In genomic region chr9:88269216-88269615, GRCm38 (mm10) we compare ENCODE assay signal across 26 mouse cellular contexts.
"Had no signal": no experiment of that assay in that cellular context is flagged by ENCODE, and none has a peak within 500 bp of the region (broad histone marks: within the 10 kb centered on the region; RNA-seq: fewer than 3 reads in every experiment).

No protein-coding gene starts in this region.

- H3K27ac ChIP-seq: gastrocnemius, adult 2 months; heart, adult 2 months; heart, embryonic 13.5 days; heart, embryonic 15.5 days; hindbrain, embryonic 10.5 days; hindbrain, embryonic 12.5 days; hindbrain, embryonic 14.5 days; intestine, embryonic 15.5 days; kidney, postnatal 0 days; layer of hippocampus, adult 2 months; left cerebral cortex, adult 2 months; limb, embryonic 10.5 days; limb, embryonic 12.5 days; liver, embryonic 13.5 days; liver, embryonic 15.5 days had no signal

- H3K9me3 ChIP-seq: heart, embryonic 13.5 days; heart, embryonic 15.5 days; hindbrain, embryonic 10.5 days; hindbrain, embryonic 12.5 days; intestine, embryonic 15.5 days; limb, embryonic 10.5 days; limb, embryonic 12.5 days; liver, embryonic 13.5 days; liver, embryonic 15.5 days had no signal

- H3K9ac ChIP-seq: heart, embryonic 13.5 days; heart, embryonic 15.5 days; hindbrain, embryonic 12.5 days; hindbrain, embryonic 14.5 days; intestine, embryonic 15.5 days; limb, embryonic 12.5 days; liver, embryonic 13.5 days; liver, embryonic 15.5 days; liver, postnatal 0 days had no signal

- H3K27me3 ChIP-seq: heart, embryonic 13.5 days; heart, embryonic 15.5 days; hindbrain, embryonic 12.5 days; intestine, embryonic 15.5 days; limb, embryonic 12.5 days; liver, embryonic 13.5 days; liver, embryonic 15.5 days had no signal

- ATAC-seq: forebrain, embryonic 16.5 days; hindbrain, embryonic 16.5 days; inflammation-experienced regulatory T-cells, adult 6 months; intestine, embryonic 15.5 days; intestine, postnatal 0 days; liver, postnatal 0 days had no signal

- H3K4me3 ChIP-seq: gastrocnemius, adult 2 months; heart, adult 2 months; heart, embryonic 13.5 days; heart, embryonic 15.5 days; hindbrain, embryonic 10.5 days; hindbrain, embryonic 12.5 days; intestine, embryonic 15.5 days; layer of hippocampus, adult 2 months; left cerebral cortex, adult 2 months; limb, embryonic 10.5 days; limb, embryonic 12.5 days; liver, embryonic 13.5 days; liver, embryonic 15.5 days had no signal

- H3K4me1 ChIP-seq: hindbrain, embryonic 10.5 days; hindbrain, embryonic 12.5 days; intestine, embryonic 15.5 days; limb, embryonic 10.5 days; limb, embryonic 12.5 days; liver, embryonic 13.5 days had no signal

- DNase-seq: gastrocnemius, adult 2 months; gastrocnemius, postnatal 10 days; gastrocnemius, postnatal 25 days; heart, adult 2 months; heart, postnatal 4 days; liver; liver, embryonic 13.5 days; liver, postnatal 0 days had no signal

- H3K36me3 ChIP-seq: heart, embryonic 13.5 days; heart, embryonic 15.5 days; hindbrain, embryonic 10.5 days; hindbrain, embryonic 12.5 days; intestine, embryonic 15.5 days; limb, embryonic 10.5 days; limb, embryonic 12.5 days; liver, embryonic 13.5 days; liver, embryonic 15.5 days had no signal

- H3K4me2 ChIP-seq: heart, embryonic 11.5 days; heart, embryonic 13.5 days; heart, embryonic 15.5 days; hindbrain, embryonic 12.5 days; hindbrain, embryonic 14.5 days; intestine, embryonic 15.5 days; limb, embryonic 12.5 days; liver, embryonic 11.5 days; liver, embryonic 13.5 days; liver, embryonic 15.5 days had no signal
